Mouse (Mus musculus): ENCODE data around the gene Pip4k2c. TPM values are rescaled to one million over a fixed set of nuclear protein-coding genes. Genes with fewer than 3 reads are reported as not detected.
"Not testable (repeated sequence)": the region's sequence is repeated elsewhere in the genome, so short reads cannot be mapped to it uniquely, and the experiment has no call there.

The Pip4k2c gene
- total RNA-seq, 2 experiments from 2014 or later, result 42.2 to 47.4 TPM

DNA sequence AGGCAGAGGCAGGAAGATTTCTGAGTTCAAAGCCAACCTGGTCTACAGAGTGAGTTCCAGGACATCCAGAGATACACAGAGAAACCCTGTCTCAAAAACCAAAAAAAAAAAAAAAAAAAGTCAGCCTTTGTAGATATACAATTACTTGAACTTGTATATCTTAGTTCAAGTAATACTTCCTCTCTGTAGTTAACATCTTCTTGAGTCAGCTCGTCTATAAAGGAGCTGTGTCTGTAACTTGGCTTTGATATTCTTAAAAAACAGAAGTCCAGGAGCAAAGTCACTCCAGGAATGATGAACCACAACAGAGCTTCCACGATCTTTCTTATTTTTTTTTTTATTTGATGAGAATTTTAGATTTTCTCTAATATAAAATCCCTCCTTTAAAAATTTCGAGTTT is 50.7 kb downstream of the Pip4k2c start:
- DNase-seq (ENCODE audit: extremely low spot score in 1 of 2, low spot score in 2 of 2), result no peak
- intact Hi-C loops (cut with DNase I), result no loop called here

DNA sequence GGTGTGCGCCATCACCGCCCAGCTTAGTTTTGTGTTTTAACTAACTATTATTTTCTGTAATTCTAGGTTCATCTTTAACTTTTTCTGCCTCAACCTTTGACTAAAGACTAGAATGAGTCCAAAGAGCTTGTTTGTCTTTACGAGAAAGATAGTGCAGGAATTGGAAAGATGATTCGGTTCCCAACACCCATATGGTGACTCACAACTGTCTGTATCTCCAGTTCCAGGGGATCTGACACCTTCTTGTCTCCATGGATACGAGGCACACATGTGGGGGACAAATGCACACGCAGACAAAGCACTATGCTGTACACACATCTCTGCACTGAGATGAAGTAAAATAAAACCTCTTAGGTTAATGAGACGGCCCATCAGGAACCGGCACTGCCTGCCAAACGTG is 51.3 kb downstream of the Pip4k2c start:
- intact Hi-C loops (cut with DNase I), result no loop called here
- DNase-seq (ENCODE audit: extremely low spot score in 1 of 2, low spot score in 2 of 2), result no peak

DNA sequence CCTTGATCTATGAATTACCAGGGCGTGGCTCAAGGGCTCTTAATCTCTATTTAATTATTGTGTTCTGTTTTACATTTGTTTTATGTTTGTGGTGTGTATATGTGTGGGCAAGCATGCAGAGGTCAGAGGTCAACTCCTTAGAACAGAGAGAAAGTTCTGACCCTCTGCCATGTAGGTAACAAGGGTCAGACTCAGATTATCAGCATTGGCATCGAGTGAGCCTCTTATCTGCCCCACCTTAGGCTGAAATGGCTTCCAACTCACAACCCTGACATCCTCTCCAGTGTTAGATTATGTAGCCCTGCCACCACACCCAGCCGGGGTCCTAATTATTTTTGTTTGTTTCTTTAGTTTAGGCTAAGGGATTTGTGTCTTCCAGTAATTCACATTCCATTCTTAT is 52.9 kb downstream of the Pip4k2c start:
- no peak for DNase-seq (ENCODE audit: extremely low spot score in 1 of 2, low spot score in 2 of 2)
- intact Hi-C loops (cut with DNase I), result no loop called here

DNA sequence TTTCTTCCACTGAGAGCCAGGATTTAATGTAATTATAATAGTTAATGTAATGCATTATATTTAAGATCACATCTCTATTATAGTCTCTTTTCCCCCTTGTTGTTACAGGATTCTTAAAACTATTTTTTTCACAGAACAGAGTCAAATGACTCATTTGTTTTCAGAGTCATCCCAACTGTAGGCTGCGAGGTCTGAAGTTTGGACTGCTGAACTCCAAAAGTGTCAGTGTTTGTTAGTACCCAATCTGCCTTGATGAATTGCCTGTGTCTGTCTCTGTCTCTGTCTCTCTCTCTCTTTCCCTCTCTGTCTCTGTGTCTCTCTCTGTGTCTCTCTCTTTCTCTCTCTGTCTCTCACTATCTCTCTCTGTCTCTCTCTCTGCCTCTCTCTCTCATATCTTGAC is 54.9 kb downstream of the Pip4k2c start:
- no peak for DNase-seq (ENCODE audit: extremely low spot score in 1 of 2, low spot score in 2 of 2)

DNA sequence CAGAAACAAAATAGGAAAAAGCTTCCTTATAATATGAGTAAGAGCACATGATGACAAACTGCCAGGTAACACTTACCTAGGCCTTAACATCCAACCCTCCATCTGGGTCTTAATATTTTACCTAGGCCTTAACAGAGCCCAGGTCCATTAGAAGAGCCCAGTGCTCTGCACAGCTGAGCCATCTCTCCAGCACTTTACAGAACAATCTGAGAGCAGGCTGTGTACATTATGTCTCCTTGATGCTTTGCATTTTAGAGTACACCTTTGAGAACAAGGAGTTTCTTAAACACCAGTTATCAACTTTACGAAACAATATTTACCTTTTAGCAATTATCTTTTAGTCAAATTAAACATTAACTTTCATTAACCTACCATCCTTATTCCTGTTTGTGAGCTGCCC is 55.3 kb downstream of the Pip4k2c start:
- intact Hi-C loops (cut with DNase I), result no loop called here
- DNase-seq (ENCODE audit: extremely low spot score in 1 of 2, low spot score in 2 of 2), result no peak

More for the DNA sequence above, 54.9 kb downstream of the Pip4k2c start:
- intact Hi-C loops (cut with DNase I), result no loop called here

DNA sequence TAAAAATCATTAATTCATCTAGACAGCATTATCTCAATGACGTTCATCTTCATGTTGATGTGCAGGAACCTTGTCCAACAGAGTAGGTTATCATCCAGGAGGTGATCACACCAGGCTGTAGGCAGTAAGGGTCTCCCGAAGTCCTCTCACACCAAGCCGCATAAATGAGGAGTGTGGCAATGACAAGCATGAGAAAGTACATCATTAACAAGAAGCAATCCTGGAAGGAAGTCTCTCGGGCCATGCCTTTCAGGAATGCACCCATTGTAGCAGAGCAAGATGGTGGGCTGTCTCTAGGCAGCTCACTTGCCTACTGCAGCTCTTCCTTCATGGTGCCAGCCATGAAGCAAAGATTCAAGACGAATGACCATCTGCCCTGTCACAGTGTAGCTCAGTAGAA is 56.7 kb downstream of the Pip4k2c start:
- intact Hi-C loops (cut with DNase I), result no loop called here
- no peak for DNase-seq (ENCODE audit: extremely low spot score in 1 of 2, low spot score in 2 of 2)

DNA sequence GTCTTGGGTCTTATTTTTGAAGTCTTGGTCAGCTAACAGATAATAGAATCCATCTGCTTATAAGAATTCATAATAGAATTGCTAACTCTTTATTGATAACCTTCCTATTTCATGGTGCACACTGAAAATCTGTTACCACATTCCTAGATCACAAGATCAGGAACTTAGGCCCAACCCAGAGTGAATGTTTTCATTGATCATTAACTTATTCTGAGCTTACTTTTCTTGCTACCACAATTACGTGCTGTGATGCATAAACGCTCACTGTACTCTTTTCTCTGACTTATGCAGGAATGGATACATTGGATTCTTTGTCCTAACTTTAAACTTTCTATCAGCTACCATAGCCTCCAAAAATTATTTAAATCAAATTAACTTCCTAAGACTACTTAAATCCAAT is 57.1 kb downstream of the Pip4k2c start:
- no peak for DNase-seq (ENCODE audit: extremely low spot score in 1 of 2, low spot score in 2 of 2)
- intact Hi-C loops (cut with DNase I), result no loop called here

DNA sequence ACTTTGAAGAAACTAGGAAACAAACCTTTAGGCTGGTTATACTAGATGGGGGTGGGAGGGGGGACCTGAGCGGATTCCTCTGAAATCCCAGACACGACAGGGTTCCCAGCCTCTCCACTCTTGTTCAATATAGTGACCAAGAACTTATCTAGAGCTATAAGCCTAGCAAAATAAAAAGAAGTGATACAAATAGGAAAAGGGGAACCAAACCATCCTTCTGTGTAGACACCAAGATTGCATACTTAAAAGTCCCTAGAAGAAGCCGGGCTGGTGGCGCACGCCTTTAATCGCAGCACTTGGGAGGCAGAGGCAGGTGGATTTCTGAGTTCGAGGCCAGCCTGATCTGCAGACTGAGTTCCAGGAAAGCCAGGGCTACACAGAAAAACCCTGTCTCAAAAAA is 58.1 kb downstream of the Pip4k2c start:
- intact Hi-C loops (cut with DNase I), result no loop called here
- DNase-seq (ENCODE audit: extremely low spot score in 1 of 2, low spot score in 2 of 2), result no peak

DNA sequence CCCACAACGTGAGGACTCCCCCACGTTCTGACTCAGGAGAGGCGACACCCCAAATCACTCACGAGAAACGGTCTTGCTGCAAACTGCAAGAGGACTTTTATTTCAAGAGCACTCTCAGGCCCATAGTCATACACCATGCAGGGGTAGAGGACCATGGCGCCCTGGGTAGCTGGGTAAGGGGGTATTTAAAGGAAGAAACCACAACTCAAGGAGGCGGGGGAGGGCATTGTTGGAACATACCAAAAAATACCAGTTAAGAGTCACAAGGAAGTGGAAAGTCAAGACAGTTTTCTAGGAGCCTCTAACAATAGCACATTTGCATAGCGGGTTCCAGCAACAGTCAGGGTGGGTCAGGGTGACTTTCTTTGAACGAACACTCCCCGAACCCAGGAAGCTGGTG is 58.8 kb downstream of the Pip4k2c start:
- intact Hi-C loops (cut with DNase I), result not testable (repeated sequence)

DNA sequence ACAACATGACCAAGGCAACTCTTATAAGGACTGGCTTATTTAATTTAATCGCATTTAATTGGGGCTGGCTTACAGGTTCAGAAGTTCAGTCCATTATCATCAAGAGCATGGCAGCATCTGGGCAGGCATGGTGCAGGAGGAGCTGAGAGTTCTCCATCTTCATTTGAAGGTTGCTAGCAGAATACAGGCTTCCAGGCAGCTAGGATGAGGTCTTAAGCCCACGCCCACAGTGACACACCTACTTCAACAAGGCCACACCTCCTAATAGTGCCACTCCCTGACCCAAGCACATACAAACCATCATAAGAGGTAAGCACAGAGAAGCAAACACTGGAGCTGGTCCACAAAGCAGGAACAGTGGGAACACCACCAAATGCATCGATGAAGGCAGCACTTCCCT is 60.2 kb downstream of the Pip4k2c start:
- DNase-seq (ENCODE audit: extremely low spot score in 1 of 2, low spot score in 2 of 2); intact Hi-C loops (cut with DNase I): not testable (repeated sequence)

More for the DNA sequence above, 58.8 kb downstream of the Pip4k2c start:
- not testable (repeated sequence) for DNase-seq (ENCODE audit: extremely low spot score in 1 of 2, low spot score in 2 of 2)

DNA sequence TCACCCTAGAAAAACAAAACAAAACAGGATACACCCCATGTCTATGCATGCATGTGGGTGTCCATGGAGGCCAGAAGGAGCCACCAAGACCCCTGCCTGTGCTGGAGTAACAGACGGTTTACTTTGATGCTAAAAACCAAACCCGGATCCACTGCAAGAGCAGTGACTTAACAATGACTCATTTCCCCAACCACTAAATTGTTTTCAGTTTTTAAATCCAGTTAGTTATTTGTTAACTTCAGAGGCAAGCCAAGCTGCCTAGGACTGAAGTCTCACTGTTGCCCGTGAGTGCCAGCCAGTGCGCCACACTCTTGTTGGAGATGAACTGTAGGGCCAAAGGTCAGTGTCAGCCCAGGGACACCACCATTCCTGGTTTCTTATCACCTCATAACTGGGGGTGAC is 60.9 kb downstream of the Pip4k2c start:
- DNase-seq (ENCODE audit: extremely low spot score in 1 of 2, low spot score in 2 of 2), result no peak
- intact Hi-C loops (cut with DNase I), result no loop called here

DNA sequence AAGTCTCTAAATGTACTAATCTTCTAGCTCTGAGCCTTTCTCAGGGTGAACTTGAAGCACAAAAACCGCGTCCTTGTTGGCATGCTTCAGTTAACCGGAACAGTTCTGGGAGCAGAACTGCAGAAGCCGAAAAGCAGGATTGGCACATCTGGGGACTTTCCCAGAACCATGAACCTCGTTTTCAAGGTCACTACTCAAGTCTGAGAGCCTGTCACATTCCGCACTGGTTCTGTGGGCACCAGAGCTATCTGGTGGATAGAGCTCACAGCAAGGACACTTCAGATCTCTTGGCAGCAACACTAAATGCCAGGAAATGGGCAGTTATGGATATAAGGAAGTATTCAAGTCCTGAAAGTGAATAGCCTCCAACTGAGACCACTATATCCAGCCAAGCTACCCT is 64.2 kb downstream of the Pip4k2c start:
- no peak for DNase-seq (ENCODE audit: extremely low spot score in 1 of 2, low spot score in 2 of 2)
- intact Hi-C loops (cut with DNase I), result no loop called here

Other genes with a start within 250 kb of the Pip4k2c start
- gene Ctdsp2, start 232.9 kb downstream of the Pip4k2c start, total RNA-seq (2021), result 10 to 100 TPM; 54.2 to 62.9 TPM
- gene Avil, start 210.9 kb downstream of the Pip4k2c start, total RNA-seq (2021), result under 1 TPM; 0.14 to 0.17 TPM
- gene Tsfm, start 180.7 kb downstream of the Pip4k2c start, total RNA-seq (2021), result 10 to 100 TPM; 28.6 to 31.0 TPM
- 10 to 100 TPM; 10.7 to 12.4 TPM for gene Mettl1, start 170.2 kb downstream of the Pip4k2c start, total RNA-seq (2021)
- gene Eef1akmt3, start 170.1 kb downstream of the Pip4k2c start, total RNA-seq (2021), result under 1 TPM; 0.28 to 0.49 TPM
- under 1 TPM; 0.36 to 0.49 TPM for gene Cyp27b1, start 163.3 kb downstream of the Pip4k2c start, total RNA-seq (2021)
- gene March9, start 151.4 kb downstream of the Pip4k2c start, total RNA-seq (2021), result 10 to 100 TPM; 49.6 to 49.8 TPM
- 100 to 1,000 TPM; 114 to 123 TPM for gene Cdk4, start 148.1 kb downstream of the Pip4k2c start, total RNA-seq (2021)
- gene Tspan31, start 141.3 kb downstream of the Pip4k2c start, total RNA-seq (2021), result 10 to 100 TPM; 65.2 to 67.9 TPM
- gene Agap2, start 136.3 kb downstream of the Pip4k2c start, total RNA-seq (2021), result 100 to 1,000 TPM; 558 to 572 TPM
- gene Os9, start 90.5 kb downstream of the Pip4k2c start, total RNA-seq (2021), result 100 to 1,000 TPM; 103 to 107 TPM
- gene B4galnt1, start 46.4 kb downstream of the Pip4k2c start, total RNA-seq (2021), result 100 to 1,000 TPM; 105 to 107 TPM
- 1 to 10 TPM; 1.0 to 1.2 TPM for gene Slc26a10, start 30.9 kb downstream of the Pip4k2c start, total RNA-seq (2021)
- 10 to 100 TPM; 65.2 to 69.1 TPM for gene Arhgef25, start 21.5 kb downstream of the Pip4k2c start, total RNA-seq (2021)
- 100 to 1,000 TPM; 182 to 185 TPM for gene Dtx3, start 15.9 kb downstream of the Pip4k2c start, total RNA-seq (2021)
- 100 to 1,000 TPM; 468 to 479 TPM for gene Kif5a, start 51.8 kb upstream of the Pip4k2c start, total RNA-seq (2021)
- 100 to 1,000 TPM; 322 to 330 TPM for gene Dctn2, start 54.8 kb upstream of the Pip4k2c start, total RNA-seq (2021)
- gene Mbd6, start 77.4 kb upstream of the Pip4k2c start, total RNA-seq (2021), result 10 to 100 TPM; 37.4 to 45.5 TPM
- 10 to 100 TPM; 59.1 to 62.0 TPM for gene Mars, start 100.2 kb upstream of the Pip4k2c start, total RNA-seq (2021)
- gene Arhgap9, start 110.4 kb upstream of the Pip4k2c start, total RNA-seq (2021), result under 1 TPM; 0.92 to 0.93 TPM
- 1 to 10 TPM; 1.5 to 1.7 TPM for gene Gli1, start 130.4 kb upstream of the Pip4k2c start, total RNA-seq (2021)
- under 1 TPM in 1 of 2 experiments, not detected in 1; 0.08 TPM for gene Inhbe, start 142.8 kb upstream of the Pip4k2c start, total RNA-seq (2021)
- gene Inhbc, start 158.8 kb upstream of the Pip4k2c start, total RNA-seq (2021), result not detected
- gene R3hdm2, start 168.7 kb upstream of the Pip4k2c start, total RNA-seq (2021), result 100 to 1,000 TPM; 288 to 322 TPM